Mouse (Mus musculus) intestine, embryonic 16.5 days (tissue): ENCODE data around the gene Olfr65. TPM values are rescaled to one million over a fixed set of nuclear protein-coding genes. Genes with fewer than 3 reads are reported as not detected.

Experiments
- ATAC-seq: fragments of 200-750 bp; cut with Nextera tagmentation; 2 replicates; pipeline ENCODE4 v1.8.0; 2017; ENCODE audit warnings: moderate TSS enrichment, moderate library complexity
- H3K27ac ChIP-seq: fragments of 300-500 bp; sonication (generic); 2 replicates; pipeline ENCODE4 v1.5.1; 2014; ENCODE audit warnings: mild to moderate bottlenecking, low read length
- H3K27me3 ChIP-seq: fragments of 300-500 bp; sonication (generic); replicated peaks from 2 replicates; pipeline ENCODE4 v1.6.1; 2014; ENCODE audit warnings: low read length, control low read depth, mixed read lengths; ENCODE audit not compliant: control insufficient read depth, insufficient read depth
- H3K36me3 ChIP-seq: fragments of 300-500 bp; sonication (generic); 2 replicates; pipeline ENCODE4 v1.6.1; 2014; ENCODE audit warnings: low read length, control low read depth; ENCODE audit not compliant: control insufficient read depth, insufficient read depth
- H3K4me1 ChIP-seq: fragments of 300-500 bp; sonication (generic); 2 replicates; pipeline ENCODE4 v1.6.1; 2014; ENCODE audit warnings: low read length, control low read depth, mixed read lengths; ENCODE audit not compliant: control insufficient read depth, insufficient read depth
- H3K4me2 ChIP-seq: fragments of 300-500 bp; sonication (generic); 2 replicates; pipeline ENCODE4 v1.6.1; 2014; ENCODE audit warnings: low read depth, low read length, control low read depth
- H3K4me3 ChIP-seq: fragments of 300-500 bp; sonication (generic); 2 replicates; pipeline ENCODE4 v1.5.1; 2014; ENCODE audit warnings: mild to moderate bottlenecking, low read length
- H3K9ac ChIP-seq: fragments of 300-500 bp; sonication (generic); 2 replicates; pipeline ENCODE4 v1.6.1; 2014; ENCODE audit warnings: low read depth, low read length
- H3K9me3 ChIP-seq: fragments of 300-500 bp; sonication (generic); 2 replicates; pipeline ENCODE4 v1.6.1; 2016; ENCODE audit warnings: low read length, control low read depth; ENCODE audit not compliant: control insufficient read depth
- WGBS: fragments of 180-500 bp; shearing (Covaris S2); extraction: QIAGEN DNeasy Blood & Tissue Kit; methylation state at CpG from one replicate; pipeline ENCODE4 v1.1.7; 2014; 5-methylcytosine and 5-hydroxymethylcytosine counted together
- polyA plus RNA-seq: library from polyadenylated mRNA; unstranded; fragments of >200 nt; fragmentation: Nextera tagmentation; extraction: Ambion mirVana; gene quantifications from 2 replicates; pipeline ENCODE4 v1.2.1, GENCODE M21; 2015

The Olfr65 gene
- polyA plus RNA-seq, 1 experiment from 2014 or later: not detected

DNA sequence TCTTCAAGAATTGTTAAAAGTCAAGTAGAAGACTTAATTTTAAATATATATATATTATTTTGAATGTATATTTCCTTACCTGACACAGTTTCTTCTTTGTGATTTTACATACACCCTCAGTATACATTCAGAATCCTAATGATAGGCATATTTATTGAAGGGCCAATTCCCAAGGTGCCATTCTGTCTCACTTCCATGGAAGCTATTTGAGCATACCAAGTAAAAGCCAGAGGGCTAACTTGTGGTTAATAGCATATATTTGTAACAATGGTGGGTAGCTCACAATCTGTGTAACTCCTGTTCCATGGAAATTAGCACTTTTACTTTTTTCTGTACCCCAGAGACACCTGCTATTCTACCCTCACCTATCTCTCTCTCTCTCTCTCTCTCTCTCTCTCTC lies 17.1 kb upstream of the Olfr65 start, which contains the start of gene Olfr66:
Gene Olfr66, minus strand, starts transcription at position 101 of the 400 bp plus-strand sequence.
- Histone ChIP-seq H3K27ac (no peak within 1 kb of the TSS), H3K9ac (no peak within 1 kb of the TSS), H3K27me3 (no peaks in the 10 kb centered on the region), H3K36me3 (no peaks in the 10 kb centered on the region), H3K4me1 (no peaks in the 10 kb centered on the region), H3K9me3 (no peaks in the 10 kb centered on the region), H3K4me2 (no peak within 1 kb of the TSS), H3K4me3 (no peak within 1 kb of the TSS)
- no peak for ATAC-seq

DNA sequence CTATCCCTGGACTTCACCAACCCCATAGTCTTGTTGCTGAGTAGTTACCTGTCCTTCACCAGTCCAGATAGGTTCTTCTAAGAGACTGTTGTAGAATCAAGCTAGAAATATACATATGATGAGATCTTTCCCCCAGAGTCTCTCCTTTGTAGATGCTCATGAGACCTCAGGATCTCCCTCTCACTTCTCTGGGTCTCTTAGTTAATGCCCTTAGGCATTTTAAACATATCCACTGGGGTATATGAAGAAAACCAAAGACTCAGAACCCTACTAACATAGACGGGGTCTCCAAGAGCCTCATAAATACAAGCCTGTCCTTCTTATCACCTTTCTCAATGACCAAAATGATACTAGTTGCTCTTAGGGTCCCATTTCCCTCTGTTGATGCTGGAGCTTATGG lies 8.9 kb upstream of the Olfr65 start, which contains the start of gene Olfr64:
Gene Olfr64, minus strand, starts transcription at position 101 of the 400 bp plus-strand sequence.
- no peaks in the 10 kb centered on the region for H3K27me3 ChIP-seq
- no peaks in the 10 kb centered on the region for H3K36me3 ChIP-seq
- no peak within 1 kb of the TSS for H3K4me3 ChIP-seq
- no peak within 1 kb of the TSS for H3K27ac ChIP-seq
- H3K9ac ChIP-seq: no peak within 1 kb of the TSS
- H3K4me1 ChIP-seq: no peaks in the 10 kb centered on the region
- H3K4me2 ChIP-seq: no peak within 1 kb of the TSS
- 71% methylated on average over 1 of the region's 1 CpGs for WGBS
- ATAC-seq: no peak
- H3K9me3 ChIP-seq: no peaks in the 10 kb centered on the region

DNA sequence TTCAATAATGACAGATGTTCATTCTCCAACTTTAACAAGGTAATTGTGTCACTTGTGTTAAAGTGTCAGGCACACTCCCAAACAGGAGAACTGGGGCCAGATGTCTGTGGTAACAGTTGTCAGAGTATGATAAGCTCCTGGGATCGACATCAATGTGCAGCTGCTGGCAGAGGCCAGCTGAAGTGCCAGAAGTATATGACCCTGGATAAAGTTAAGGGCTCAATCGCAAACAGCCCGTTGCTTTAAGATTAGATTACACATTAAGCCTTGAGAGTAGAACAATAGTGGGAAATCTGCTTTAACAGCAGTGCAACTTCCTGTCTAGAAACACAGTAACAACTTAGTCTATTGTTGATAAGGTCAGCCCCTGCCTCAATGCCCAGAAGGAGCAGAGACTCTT lies 6.8 kb downstream of the Olfr65 start:
- WGBS: 29% methylated on average over 3 of the region's 3 CpGs
- peak; percentile 98 for ATAC-seq
- H3K4me1 ChIP-seq: no peaks in the 10 kb centered on the region

DNA sequence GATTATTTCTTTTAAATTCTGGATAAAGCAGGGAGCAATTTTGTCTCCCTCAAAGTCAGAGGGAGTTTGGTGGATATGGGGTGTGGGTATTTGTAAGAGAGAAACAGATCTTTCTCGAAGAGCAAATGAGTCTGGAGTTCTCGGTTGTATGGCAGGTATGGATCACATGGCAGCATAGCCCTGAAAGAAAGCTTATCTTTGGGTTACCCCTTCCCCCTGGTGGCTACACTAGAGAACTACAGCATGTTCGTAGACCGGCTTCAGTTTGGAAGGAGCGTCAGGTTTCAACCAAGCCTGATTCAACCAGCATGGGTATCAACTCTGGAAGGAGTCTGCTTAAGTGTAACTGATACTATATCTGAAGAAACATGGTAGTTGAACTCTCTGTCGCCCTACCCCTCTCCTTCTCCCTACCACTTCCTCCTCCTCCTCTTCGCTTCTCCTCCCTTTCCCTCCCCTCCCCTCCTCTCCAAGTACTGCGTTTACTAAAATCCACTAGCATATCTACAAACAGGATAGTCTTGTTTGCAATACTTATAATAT lies 9.8 kb downstream of the Olfr65 start:
- WGBS: 52% methylated on average over 8 of the region's 8 CpGs
- no peaks in the 10 kb centered on the region for H3K27me3 ChIP-seq
- H3K4me3 ChIP-seq: no peak overlapping the region
- no peak for ATAC-seq
- no peaks in the 10 kb centered on the region for H3K36me3 ChIP-seq
- no peaks in the 10 kb centered on the region for H3K4me1 ChIP-seq
- H3K9ac ChIP-seq: no peak overlapping the region
- no peaks in the 10 kb centered on the region for H3K9me3 ChIP-seq
- no peak overlapping the region for H3K4me2 ChIP-seq
- no peak overlapping the region for H3K27ac ChIP-seq

More for the DNA sequence above, 6.8 kb downstream of the Olfr65 start:
- Histone ChIP-seq H3K4me2 (no peak overlapping the region), H3K4me3 (no peak overlapping the region), H3K36me3 (no peaks in the 10 kb centered on the region), H3K27me3 (no peaks in the 10 kb centered on the region), H3K27ac (no peak overlapping the region), H3K9ac (no peak overlapping the region), H3K9me3 (no peaks in the 10 kb centered on the region)

DNA sequence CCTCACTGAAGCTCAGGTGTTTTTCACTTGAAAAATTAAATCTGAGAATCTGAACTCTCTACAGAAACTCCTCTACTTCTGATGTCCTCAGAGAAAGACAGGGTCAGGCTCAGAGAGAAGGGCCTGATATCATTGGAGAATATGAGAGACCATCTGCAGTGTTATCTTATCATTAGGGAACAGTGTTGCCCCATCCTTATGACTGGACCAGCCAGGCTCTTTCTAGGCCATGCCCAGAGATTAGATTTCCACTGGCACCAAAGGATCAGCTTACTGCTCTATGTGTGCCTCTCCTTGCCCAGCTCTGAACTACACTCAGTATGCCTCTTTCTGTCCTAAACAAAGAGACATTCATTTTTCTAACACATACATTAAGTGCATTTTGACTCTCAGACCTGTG lies 12.1 kb downstream of the Olfr65 start:
- no peak overlapping the region for H3K4me2 ChIP-seq
- no peak overlapping the region for H3K27ac ChIP-seq
- H3K27me3 ChIP-seq: no peaks in the 10 kb centered on the region
- H3K4me3 ChIP-seq: no peak overlapping the region
- no peak overlapping the region for H3K9ac ChIP-seq
- no peaks in the 10 kb centered on the region for H3K36me3 ChIP-seq
- no peaks in the 10 kb centered on the region for H3K4me1 ChIP-seq
- H3K9me3 ChIP-seq: no peaks in the 10 kb centered on the region
- peak; percentile 71 for ATAC-seq

DNA sequence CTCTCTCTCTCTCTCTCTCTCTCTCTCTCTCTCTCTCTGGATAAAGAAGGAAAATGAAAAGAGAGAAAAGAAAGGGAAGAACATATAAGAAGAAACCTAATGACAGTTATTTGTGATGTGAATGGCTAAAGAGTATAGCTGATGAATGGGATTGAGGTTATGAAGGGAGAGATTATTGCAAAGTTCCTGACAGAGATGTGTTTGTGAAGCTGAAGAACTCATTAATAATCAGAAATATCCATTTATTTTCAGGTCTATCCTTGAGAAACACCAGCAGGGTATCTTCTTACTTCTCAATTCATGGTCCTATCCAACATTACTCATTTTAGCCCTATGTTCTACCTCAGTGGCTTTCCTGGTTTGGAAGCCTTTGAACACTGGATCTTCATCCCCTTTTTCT lies 25.2 kb downstream of the Olfr65 start, which contains the start of gene Olfr631:
Gene Olfr631, plus strand, starts transcription at position 301 of the 400 bp plus-strand sequence.
- Histone ChIP-seq H3K27ac (no peak within 1 kb of the TSS), H3K4me1 (no peaks in the 10 kb centered on the region), H3K36me3 (no peaks in the 10 kb centered on the region), H3K9me3 (no peaks in the 10 kb centered on the region), H3K27me3 (no peaks in the 10 kb centered on the region), H3K4me2 (no peak within 1 kb of the TSS), H3K9ac (no peak within 1 kb of the TSS), H3K4me3 (no peak within 1 kb of the TSS)
- no peak for ATAC-seq

DNA sequence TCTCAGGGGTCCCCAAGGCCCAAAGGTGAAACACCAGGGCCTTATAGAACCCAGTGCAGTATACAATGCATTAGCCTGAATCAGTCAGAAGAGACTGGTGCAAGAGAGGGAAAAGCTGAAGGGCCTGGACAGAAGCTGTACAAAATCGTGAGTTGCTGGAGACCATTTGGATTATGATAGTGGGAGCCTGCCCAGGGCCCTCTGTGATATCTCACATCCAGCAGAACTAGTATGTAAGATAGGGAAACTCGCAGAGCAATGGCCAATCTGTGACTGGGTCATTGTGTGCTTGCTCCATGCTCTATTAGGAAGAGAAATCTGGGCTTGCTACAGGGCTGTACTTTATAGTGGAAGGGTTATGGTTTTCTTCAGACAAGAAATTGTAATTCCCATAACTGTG lies 31.0 kb downstream of the Olfr65 start, which contains the start of gene Olfr632:
Gene Olfr632, plus strand, starts transcription at position 84 of the 400 bp plus-strand sequence.
- Histone ChIP-seq H3K4me1 (no peaks in the 10 kb centered on the region), H3K27ac (no peak within 1 kb of the TSS), H3K9ac (no peak within 1 kb of the TSS), H3K36me3 (no peaks in the 10 kb centered on the region), H3K4me2 (no peak within 1 kb of the TSS), H3K4me3 (no peak within 1 kb of the TSS), H3K27me3 (no peaks in the 10 kb centered on the region), H3K9me3 (no peaks in the 10 kb centered on the region)
- ATAC-seq: no peak
- 66% methylated on average over 2 of the region's 2 CpGs for WGBS

DNA sequence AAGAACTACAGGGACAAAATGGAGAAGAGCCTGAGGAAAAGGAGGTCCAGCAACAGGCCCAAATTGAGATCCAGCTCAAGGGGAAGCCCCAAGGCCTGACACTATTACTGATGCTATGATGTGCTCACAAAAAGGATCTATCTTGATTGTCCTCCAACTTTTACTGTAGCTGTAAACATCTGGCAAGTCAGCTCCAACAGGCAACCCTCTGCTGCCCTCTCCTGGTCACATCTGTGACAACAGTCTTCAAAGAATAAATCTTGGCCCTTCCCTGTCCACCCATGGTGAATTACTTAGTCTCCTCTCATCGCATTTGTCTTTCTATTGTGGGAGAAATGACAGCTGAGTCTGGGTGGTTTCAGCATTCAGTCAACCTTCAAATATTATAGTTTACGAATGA lies 39.4 kb downstream of the Olfr65 start:
- 27% methylated on average over 2 of the region's 2 CpGs for WGBS
- no peak overlapping the region for H3K4me3 ChIP-seq
- H3K36me3 ChIP-seq: no peaks in the 10 kb centered on the region
- no peak overlapping the region for H3K9ac ChIP-seq
- H3K9me3 ChIP-seq: no peaks in the 10 kb centered on the region
- H3K27ac ChIP-seq: no peak overlapping the region
- no peak overlapping the region for H3K4me2 ChIP-seq
- no peaks in the 10 kb centered on the region for H3K27me3 ChIP-seq
- peak; percentile 33; the same call in 1 of the 2 replicates for ATAC-seq
- H3K4me1 ChIP-seq: no peaks in the 10 kb centered on the region

DNA sequence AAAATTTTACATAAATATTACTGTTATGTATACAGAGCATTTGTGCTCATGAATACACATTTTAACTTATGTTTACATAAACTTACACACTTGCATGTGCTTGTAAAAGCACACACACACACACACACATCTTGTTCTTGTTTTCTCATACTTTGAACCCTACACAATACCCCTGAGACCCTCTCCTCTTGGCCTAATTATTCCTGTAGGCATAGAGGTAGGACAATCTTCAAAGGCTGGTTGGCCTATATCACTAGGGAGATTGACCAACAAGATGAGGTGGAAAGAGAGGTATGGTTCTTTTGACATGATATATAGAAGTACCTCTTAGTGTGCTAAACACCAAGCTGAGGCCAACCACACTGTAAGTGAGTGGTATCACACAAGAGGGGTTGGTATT lies 40.9 kb downstream of the Olfr65 start, which contains the start of gene Olfr633:
Gene Olfr633, plus strand, starts transcription at position 301 of the 400 bp plus-strand sequence.
- Histone ChIP-seq H3K4me3 (no peak within 1 kb of the TSS), H3K4me2 (no peak within 1 kb of the TSS), H3K9me3 (no peaks in the 10 kb centered on the region), H3K27ac (no peak within 1 kb of the TSS), H3K27me3 (no peaks in the 10 kb centered on the region), H3K36me3 (no peaks in the 10 kb centered on the region), H3K4me1 (no peaks in the 10 kb centered on the region), H3K9ac (no peak within 1 kb of the TSS)
- no peak for ATAC-seq
